Mouse (Mus musculus) small intestine, adult 2 months (tissue): ENCODE measurements around the gene Plbd2. TPM values are rescaled to one million over a fixed set of nuclear protein-coding genes. Genes with fewer than 3 reads are reported as not detected.

ENCODE experiments used
- H3K27ac ChIP-seq: fragments of 200-500 bp; 2 replicates; pipeline ENCODE4 v1.5.1; 2012; ENCODE audit warnings: low read depth, low read length, control low read depth, inconsistent platforms; ENCODE audit not compliant: insufficient read depth
- H3K27me3 ChIP-seq: fragments of 200-500 bp; 2 replicates; pipeline ENCODE4 v1.6.1; 2012; ENCODE audit warnings: mild to moderate bottlenecking, moderate library complexity, low read length, inconsistent platforms; ENCODE audit not compliant: control insufficient read depth, insufficient read depth
- H3K36me3 ChIP-seq: fragments of 200-500 bp; 2 replicates; pipeline ENCODE4 v1.6.1; 2012; ENCODE audit warnings: mild to moderate bottlenecking, low read length, control low read depth, inconsistent platforms; ENCODE audit not compliant: control insufficient read depth, insufficient read depth
- H3K4me1 ChIP-seq: fragments of 200-500 bp; 2 replicates; pipeline ENCODE4 v1.6.1; 2012; ENCODE audit warnings: low read length, inconsistent platforms, mixed read lengths; ENCODE audit not compliant: control insufficient read depth, insufficient read depth, insufficient read length
- H3K4me3 ChIP-seq: fragments of 200-500 bp; 2 replicates; pipeline ENCODE4 v1.5.1; 2012; ENCODE audit warnings: low read depth, mild to moderate bottlenecking, control low read depth, inconsistent platforms, low read length, moderate library complexity
- CTCF ChIP-seq: fragments of 200-500 bp; IDR thresholded peaks from 2 replicates; pipeline ENCODE4 v1.5.1; 2012; ENCODE audit warnings: low read depth, mild to moderate bottlenecking, control low read depth, inconsistent platforms, low read length, moderate library complexity, mixed read lengths; ENCODE audit not compliant: insufficient replicate concordance, insufficient read length; ENCODE audit errors: extremely low read depth
- POLR2A ChIP-seq: fragments of 200-500 bp; IDR thresholded peaks from 2 replicates; pipeline ENCODE4 v1.6.1; 2012; ENCODE audit warnings: low read depth, mild to moderate bottlenecking, control low read depth, inconsistent platforms, low read length, moderate library complexity
- WGBS: fragments of 180-500 bp; shearing (Covaris S2); methylation state at CpG from one replicate; pipeline ENCODE4 v1.1.7; 2018; 5-methylcytosine and 5-hydroxymethylcytosine counted together
- polyA plus RNA-seq: library from polyadenylated mRNA; depleted of rRNA; stranded (reverse); fragments of >200 nt; gene quantifications from 2 replicates; pipeline ENCODE4 v1.2.3, GENCODE M21; 2012

Plbd2 gene
- polyA plus RNA-seq, 1 experiment: 24.3 TPM

- H3K27me3 ChIP-seq: no peaks in the 10 kb centered on the region
- 18% methylated on average over 5 of the region's 5 CpGs for WGBS
- no peak for TF ChIP-seq POLR2A
- no peak for TF ChIP-seq CTCF
- peaks cover 22% of the 10 kb centered on the region for H3K4me1 ChIP-seq
- no peaks in the 10 kb centered on the region for H3K36me3 ChIP-seq
- peak overlapping the region; percentile 24; the same call in 1 of the 2 replicates for H3K27ac ChIP-seq
- H3K4me3 ChIP-seq: no peak overlapping the region
These were observed 35.1 kb downstream of the Plbd2 start for GRCm38 (mm10) chr5:120468336-120468735.

- Histone ChIP-seq H3K27ac (peak overlapping the region; percentile 75), H3K36me3 (no peaks in the 10 kb centered on the region), H3K4me1 (peaks cover 22% of the 10 kb centered on the region), H3K27me3 (no peaks in the 10 kb centered on the region), H3K4me3 (peak overlapping the region; percentile 65)
- 12% methylated on average over 4 of the region's 4 CpGs for WGBS
- TF ChIP-seq CTCF (no peak), POLR2A (no peak)
These were observed 36.4 kb downstream of the Plbd2 start for GRCm38 (mm10) chr5:120467026-120467425.

- peak overlapping the region; percentile 75; the same call in 1 of the 2 replicates for H3K27ac ChIP-seq
- no peaks in the 10 kb centered on the region for H3K27me3 ChIP-seq
- H3K4me3 ChIP-seq: no peak overlapping the region
- no peak for TF ChIP-seq POLR2A
- no peak for TF ChIP-seq CTCF
- no peaks in the 10 kb centered on the region for H3K36me3 ChIP-seq
- 18% methylated on average over 6 of the region's 6 CpGs for WGBS
- peaks cover 16% of the 10 kb centered on the region for H3K4me1 ChIP-seq
These were observed 37.6 kb downstream of the Plbd2 start for GRCm38 (mm10) chr5:120465860-120466259.

- H3K4me3 ChIP-seq: no peak overlapping the region
- no peaks in the 10 kb centered on the region for H3K36me3 ChIP-seq
- 35% methylated on average over 5 of the region's 5 CpGs for WGBS
- peaks cover 16% of the 10 kb centered on the region for H3K4me1 ChIP-seq
- TF ChIP-seq CTCF: peak; percentile 78; the same call in 1 of the 2 replicates
- no peak for TF ChIP-seq POLR2A
- no peaks in the 10 kb centered on the region for H3K27me3 ChIP-seq
- no peak overlapping the region for H3K27ac ChIP-seq
These were observed 38.4 kb downstream of the Plbd2 start for GRCm38 (mm10) chr5:120465062-120465461.

- no peak for TF ChIP-seq POLR2A
- TF ChIP-seq CTCF: peak; percentile 44; the same call in 1 of the 2 replicates
- 88% methylated on average over 4 of the region's 4 CpGs for WGBS
- H3K4me3 ChIP-seq: no peak overlapping the region
These were observed 39.1 kb downstream of the Plbd2 start for GRCm38 (mm10) chr5:120464321-120464720.

GRCm38 (mm10) chr5:120461902-120462301 is 41.5 kb downstream of the Plbd2 start:
- Histone ChIP-seq H3K27me3 (no peaks in the 10 kb centered on the region), H3K4me3 (no peak overlapping the region), H3K27ac (no peak overlapping the region), H3K36me3 (no peaks in the 10 kb centered on the region), H3K4me1 (peaks cover 4% of the 10 kb centered on the region)
- TF ChIP-seq POLR2A: no peak
- TF ChIP-seq CTCF: no peak
- 76% methylated on average over 15 of the region's 15 CpGs for WGBS

More at GRCm38 (mm10) chr5:120464321-120464720, 39.1 kb downstream of the Plbd2 start:
- Histone ChIP-seq H3K27ac (no peak overlapping the region), H3K36me3 (no peaks in the 10 kb centered on the region), H3K27me3 (no peaks in the 10 kb centered on the region), H3K4me1 (peaks cover 16% of the 10 kb centered on the region)

- WGBS: 81% methylated on average over 10 of the region's 10 CpGs
- peaks cover 3% of the 10 kb centered on the region; the same call in 1 of the 2 replicates for H3K27me3 ChIP-seq
- H3K36me3 ChIP-seq: no peaks in the 10 kb centered on the region
- H3K4me3 ChIP-seq: no peak overlapping the region
- H3K4me1 ChIP-seq: no peaks in the 10 kb centered on the region
- TF ChIP-seq CTCF (no peak), POLR2A (no peak)
- H3K27ac ChIP-seq: no peak overlapping the region
These were observed 44.3 kb downstream of the Plbd2 start for GRCm38 (mm10) chr5:120459133-120459532.

- Histone ChIP-seq H3K36me3 (no peaks in the 10 kb centered on the region), H3K27me3 (peaks cover 3% of the 10 kb centered on the region; the same call in 1 of the 2 replicates), H3K4me3 (no peak overlapping the region), H3K27ac (no peak overlapping the region), H3K4me1 (no peaks in the 10 kb centered on the region)
- WGBS: 13% methylated on average over 9 of the region's 9 CpGs
- peak; percentile 68; the same call in 1 of the 2 replicates for TF ChIP-seq CTCF
- no peak for TF ChIP-seq POLR2A
These were observed 45.8 kb downstream of the Plbd2 start for GRCm38 (mm10) chr5:120457628-120458027.
